Mouse (Mus musculus): ENCODE measurements around the gene Sox8.

Sox8 gene

DNA sequence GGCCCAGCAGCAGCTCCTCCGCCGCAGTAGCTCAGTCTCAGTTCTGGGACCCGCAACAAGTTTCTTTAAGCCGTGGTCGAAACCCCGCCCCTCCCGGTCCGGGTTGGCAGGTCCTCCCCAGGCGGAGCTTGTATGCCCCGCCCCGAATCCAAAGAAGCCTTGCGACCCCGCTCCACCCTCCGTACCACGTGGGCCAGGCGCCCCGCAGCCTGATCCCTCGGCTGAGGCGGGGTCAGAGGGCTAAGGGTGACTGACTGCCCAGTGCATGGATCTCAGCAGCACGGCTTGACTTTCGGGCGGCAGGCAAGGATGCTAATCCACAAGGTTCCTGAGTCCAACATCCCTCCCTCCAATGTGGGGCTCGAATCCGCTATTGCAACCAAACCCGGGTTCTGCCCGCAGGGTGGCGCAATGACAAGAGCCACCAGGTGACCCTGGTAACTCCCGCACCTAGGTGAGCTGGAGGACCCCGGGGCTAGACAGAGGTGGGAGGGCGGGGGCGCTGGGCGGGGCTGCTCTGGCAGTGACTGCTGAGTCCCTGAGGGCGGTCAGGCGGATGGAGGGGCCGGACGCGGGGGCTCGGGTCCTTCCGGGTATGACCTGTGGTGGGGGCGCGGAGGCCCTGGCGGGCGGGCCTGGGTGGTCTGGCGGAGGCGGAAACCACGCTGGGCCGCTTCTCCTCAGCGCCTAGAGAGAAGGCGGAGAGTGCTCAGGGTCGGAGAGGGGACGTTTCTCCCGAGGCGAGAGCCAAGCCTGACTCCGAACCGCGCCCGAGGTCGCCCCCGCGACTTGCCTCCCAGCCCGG lies at the start of gene Sox8:
Gene Sox8, minus strand, starts transcription at position 39 of the 805 bp plus-strand sequence.
- in situ Hi-C loops (cut with MboI, MseI): no loop called here

DNA sequence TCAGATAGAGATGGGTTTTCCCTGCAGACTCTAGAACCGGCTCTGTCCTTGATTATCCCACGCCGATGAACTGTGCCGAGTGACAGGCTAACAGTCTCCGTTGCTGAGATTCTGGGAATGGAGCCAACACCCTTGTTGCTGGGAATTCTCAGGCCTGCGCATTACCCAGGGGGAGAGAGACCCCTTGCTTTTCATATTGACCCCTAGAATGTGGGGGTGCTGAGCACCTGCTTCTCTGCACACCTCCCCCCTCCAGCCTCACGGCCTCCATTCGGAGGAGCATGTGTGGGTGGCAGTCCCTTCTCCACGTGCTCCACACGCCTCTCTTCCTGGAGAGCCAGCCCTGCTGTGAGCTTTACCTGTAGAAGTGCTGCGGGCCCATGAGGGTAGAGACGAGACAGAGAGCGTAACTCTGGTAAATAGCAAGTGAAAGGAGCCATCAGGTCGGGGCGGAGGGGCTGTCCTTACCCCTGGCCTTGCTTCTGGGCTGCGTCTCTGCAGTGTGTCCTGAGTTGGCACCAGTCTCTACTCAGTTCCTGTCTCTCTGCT lies 48.1 kb upstream of the Sox8 start:
- in situ Hi-C loops (cut with MboI, MseI): no loop called here

DNA sequence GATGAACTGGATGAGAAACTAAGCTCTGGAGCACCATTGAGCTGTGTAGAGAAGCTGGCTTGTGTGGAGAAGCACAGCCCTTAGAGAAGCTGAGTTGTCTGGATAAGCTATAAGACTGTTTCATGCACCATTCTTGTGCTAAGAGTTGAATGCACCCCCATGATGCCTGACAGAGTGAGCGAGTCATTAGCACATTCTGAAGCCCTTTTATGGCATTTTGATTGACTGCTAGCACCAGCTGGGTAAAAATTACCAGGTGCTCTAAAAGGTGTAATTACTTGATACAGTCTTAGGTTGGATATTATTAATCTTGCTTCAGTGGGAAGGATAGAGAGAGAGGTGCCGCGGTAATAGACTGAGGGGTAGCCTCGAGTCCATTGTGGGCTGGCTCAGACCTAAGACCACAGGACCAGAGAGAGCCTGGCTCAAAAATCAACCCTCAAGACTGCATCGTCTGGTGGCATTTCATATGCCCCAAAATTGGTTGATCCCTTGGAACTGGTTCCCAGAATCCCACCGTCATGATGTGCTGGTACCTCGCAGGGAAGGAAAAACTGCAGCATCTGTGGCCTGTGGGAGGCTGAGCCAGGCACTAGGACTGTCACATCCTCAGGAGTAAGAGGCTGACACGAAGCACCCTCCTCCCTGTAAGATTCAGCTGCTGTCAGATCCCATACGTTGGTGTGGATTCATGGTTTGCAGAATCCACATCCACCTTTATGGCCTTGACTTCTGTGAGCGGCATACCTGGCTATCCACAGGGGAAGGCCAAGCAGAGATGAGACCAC lies 44.4 kb upstream of the Sox8 start:
- in situ Hi-C loops (cut with MboI, MseI): no loop called here

DNA sequence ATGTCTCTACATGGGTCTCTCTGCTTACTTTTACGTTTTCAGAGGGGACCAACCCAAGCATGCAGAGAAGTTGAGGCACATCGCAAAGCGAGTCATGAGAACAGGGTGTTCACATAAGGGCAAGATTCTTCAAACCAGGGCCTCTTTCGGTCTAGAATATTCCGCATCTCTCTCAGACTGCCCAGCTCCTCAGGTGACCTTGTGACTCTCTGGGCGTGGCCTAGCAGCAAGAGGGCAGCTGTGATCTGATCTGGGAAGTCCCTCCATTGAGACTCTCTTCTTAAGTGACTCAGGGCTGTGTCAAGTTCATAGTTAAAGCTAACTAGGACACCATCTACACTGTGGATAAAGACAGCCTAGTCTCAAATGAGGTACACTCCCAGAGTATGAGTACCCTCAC lies 42.8 kb upstream of the Sox8 start:
- in situ Hi-C loops (cut with MboI, MseI): no loop called here

DNA sequence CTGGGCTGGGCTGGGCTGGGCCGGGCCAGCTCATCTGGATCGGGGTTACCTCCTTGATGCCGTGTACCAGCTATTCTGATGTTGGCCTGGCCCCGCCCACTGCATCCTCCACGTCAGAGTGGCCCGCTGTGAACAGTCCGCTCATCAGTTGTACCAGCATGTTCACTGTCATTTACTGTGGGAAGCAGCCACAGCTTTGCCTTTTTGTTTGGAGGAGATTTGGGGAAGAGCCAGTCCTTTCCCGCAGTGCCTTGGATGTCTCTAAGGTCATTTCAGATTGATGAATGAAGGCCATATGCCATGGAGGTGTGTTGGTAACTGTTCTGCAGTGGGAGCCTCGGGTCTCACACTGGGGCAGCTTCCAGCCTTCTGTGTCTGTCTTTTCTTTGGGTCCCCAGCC lies 42.1 kb upstream of the Sox8 start:
- in situ Hi-C loops (cut with MboI, MseI): no loop called here

DNA sequence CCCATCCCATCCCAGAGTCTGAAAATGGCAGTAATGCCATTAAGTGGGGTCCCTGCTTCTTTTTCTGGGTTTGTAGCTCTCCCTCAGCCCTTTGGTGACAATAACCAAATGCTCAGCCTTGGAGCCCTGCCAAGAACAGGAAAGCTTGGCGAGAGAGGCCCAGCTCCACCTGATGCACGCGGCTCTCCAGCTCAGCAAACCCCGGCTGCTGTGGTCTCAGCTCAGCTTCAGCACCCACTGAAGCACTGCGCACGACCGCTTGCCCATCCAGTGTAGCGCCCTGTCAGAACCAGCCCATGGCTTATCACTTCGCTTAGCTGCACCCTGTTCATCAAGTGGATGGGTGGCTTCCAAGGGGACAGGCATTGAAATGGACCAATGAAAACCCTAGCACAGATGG lies 39.7 kb upstream of the Sox8 start:
- in situ Hi-C loops (cut with MboI, MseI): no loop called here

DNA sequence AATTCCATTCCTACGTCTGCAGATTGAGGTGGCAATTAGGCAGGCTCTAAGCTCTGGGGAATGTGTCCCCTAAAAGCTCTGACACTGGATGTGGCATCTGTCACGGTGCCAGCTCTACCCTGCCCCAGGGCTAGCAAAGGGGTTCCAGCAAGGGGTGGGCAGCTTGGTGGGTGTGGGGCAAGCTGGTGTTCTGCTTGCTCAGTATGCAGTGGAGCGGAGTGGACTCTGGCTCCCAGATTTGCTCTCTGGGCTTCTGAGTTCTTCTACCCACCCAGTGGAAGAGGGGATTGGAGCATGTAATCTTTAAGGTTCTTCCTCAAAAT lies 39.0 kb upstream of the Sox8 start:
- in situ Hi-C loops (cut with MboI, MseI): no loop called here

DNA sequence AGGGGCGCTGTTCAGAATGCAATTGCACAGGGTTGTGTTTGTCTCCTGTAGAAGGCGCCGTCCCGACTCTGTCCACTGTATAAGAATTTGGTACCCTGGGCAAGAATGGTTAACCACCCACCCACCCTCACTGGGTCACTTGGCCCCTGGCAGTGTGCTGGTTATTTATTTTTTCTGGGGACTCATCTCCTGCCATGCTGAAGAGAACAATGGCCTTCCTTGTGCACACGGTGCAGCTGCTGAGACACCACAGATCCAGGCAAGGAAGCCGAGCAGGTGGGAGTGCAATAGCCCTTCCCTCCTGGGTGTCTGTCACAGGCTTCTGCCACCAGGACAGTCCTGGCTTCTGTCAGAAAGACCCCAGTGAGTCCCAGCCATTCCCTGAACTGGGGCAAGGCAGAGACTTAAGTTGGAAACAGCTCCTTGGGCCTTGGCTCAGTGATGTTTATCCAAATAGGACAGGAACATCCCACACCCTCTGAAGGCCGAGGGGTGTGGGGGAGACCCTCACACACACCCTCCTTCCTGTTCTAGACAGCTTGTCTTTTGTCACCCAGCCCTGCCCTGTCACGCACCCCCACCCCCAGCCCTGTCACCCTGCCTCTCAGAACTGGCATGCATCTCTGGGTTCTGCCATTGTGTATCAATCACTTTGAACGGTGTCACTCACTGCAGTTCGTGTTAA lies 38.5 kb upstream of the Sox8 start:
- in situ Hi-C loops (cut with MboI, MseI): no loop called here

DNA sequence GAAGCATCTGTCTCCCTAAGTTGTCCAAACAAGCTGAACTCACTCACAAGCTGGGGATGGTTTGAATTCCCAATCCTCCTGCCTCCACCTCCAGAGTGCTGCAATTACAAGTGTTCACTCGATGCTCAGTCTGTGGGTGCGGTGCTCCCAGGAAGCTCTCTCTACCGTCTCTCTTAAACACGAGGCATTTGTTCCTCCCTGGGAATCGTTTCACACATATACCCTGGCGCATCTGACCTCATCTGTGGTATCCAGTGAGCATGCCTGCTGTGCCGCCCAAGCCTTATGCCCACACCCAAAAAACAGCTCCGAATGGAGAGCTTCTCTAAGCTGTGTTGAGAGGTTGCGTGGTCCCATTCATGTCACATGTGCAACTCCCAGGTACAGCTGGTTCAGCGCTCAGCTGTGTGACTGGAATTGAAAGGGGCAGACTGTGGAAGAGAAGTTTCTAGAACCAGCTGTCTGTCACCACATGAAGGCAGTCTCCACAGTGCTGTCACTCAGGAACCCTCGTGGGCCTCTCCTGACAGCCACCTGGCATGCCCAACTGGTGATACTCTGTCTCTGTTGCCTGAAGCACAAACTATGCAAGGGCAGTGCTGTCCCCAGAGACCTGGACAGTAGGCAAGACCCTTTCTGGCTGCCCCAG lies 37.8 kb upstream of the Sox8 start:
- in situ Hi-C loops (cut with MboI, MseI): no loop called here

DNA sequence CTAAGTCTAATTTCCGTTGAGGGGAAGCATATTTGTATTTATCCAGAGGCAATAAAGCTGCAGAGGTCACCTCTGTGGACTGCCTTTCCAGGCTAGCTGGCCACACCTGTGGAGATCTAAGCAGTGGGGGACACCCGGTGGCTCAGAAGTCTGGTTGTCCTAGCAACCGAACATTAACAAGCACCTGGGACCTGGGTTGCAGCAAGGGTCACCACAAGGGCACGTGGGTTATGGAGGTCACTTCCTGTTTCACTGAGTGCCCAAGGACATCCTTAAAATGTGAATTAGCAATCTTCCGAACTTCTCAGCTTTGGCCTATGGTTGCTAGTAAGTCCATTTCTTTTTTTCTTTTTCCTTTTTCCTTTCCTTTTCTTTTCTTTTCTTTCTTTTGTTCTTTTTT lies 33.7 kb upstream of the Sox8 start:
- in situ Hi-C loops (cut with MboI, MseI): no loop called here

DNA sequence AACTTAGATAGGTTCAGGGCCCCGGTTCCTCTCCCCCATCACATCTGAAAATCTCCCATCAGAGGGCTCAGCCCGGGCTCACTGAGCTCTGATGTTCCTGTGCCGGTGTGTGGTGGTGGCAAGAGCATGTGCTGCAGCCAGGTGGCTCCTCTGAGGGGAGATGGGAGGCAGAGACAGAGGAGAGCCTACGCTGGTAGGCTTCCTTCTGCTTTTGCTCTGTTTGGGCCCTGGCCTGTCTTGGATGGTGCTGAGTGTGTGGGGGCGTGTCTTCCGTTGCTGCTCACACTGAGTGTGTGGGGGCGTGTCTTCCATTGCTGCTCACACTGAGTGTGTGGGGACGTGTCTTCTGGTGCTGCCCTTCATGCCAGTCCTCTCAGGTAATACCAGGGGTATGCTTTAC lies 31.9 kb upstream of the Sox8 start:
- in situ Hi-C loops (cut with MboI, MseI): no loop called here

DNA sequence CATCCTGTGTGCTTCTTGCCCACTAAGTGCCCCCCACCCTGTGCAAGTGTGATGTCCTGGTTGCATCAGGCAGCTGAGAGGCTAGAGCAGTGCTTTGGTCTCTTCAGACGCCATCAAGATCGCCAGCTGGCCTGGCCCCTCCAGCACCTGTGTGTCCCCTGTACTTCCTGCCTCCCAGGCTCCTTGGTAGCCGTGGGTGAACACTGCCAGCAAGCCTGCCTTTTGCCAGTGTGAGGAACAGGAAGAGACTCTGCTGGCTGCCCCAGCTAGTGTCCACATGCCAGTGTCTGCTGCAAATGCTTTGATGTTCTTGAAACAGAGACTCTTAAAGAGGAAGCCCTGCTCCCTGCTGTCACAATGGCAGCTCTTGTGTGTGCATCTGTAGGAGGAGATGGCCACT lies 27.1 kb upstream of the Sox8 start:
- in situ Hi-C loops (cut with MboI, MseI): loop anchor here (5.0 kb wide), 1 partner anchor 85 kb away; no protein-coding TSS in a partner anchor

DNA sequence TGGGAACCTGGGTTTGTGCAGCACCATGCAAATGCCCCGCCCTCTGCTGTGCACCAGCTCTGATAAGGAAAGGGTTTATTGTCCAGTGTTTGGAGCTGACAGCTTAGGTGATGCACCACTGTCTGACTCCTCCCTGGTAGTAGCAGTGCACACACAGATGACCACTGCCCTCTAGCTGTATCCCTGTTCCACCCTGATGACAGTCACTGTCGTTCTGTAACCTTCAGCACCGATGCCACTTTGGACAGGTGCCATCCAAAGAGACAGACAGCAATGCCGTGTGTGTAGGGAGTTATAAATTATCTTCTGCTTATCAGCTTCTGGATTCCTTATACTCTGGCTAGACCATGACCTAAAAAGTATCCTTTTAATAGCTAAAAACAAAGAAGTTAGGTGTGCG lies 25.0 kb upstream of the Sox8 start:
- in situ Hi-C loops (cut with MboI, MseI): loop anchor here (5.0 kb wide), 1 partner anchor 83 kb away; no protein-coding TSS in a partner anchor

DNA sequence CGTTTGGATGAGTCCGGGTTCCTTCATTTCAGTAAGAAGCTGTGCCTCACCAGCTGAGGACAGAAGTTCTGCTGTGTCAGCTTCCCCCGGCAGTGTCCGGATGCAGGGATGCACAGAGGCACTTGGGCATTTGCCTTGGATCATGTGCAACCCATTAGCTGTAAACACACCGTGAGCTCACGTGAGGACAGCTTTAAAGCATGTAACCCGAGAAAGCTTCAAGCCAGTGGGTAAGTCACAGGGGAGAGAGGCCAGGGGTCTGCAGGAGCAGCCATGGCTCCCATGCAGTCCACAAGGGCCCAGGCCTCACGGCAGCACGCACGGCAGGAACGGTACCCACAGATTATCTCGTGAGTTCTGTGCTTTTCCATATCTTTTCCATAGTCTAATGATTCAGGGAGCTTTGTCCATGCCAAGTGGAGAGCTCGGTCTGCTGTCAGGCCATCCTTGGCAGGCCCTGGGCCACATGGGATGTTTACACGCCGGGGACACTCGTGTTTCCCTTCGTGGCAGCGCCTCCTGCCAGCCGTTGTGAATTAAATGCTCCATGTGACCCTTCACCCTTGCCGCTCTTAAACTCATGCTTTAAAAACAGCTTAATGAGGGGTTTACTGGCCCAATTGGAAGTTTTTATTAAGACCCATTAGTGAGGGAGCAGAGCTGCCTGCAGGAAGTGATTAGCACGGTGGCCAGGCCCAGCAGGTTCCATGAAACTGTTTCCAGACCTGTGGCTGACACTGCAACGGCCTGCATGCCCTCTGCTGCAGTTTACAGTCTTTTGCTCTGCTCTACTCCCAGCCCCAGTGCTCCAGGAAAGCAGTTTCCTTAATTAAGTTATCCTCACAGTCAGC lies 23.1 kb upstream of the Sox8 start:
- in situ Hi-C loops (cut with MboI, MseI): no loop called here

DNA sequence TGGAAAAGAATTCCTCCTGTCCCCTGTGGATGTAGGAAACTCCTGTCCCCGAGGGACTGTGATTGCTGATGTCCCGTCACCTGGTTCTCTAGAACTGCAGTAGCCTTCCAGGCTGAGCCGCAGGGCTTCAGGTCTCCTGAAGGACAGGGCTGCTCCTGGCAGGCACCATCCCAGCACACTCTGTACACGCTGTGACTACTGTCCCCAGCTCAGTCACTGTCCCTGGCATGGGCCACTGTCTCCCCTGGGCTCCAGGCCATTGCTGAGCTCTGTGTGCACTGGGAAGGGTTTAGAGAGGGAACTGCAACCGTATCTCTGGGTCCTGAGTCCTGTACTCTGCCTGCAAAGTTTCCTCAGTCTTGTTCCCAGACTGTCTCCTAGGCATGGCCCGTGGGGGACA lies 21.9 kb upstream of the Sox8 start:
- in situ Hi-C loops (cut with MboI, MseI): no loop called here

DNA sequence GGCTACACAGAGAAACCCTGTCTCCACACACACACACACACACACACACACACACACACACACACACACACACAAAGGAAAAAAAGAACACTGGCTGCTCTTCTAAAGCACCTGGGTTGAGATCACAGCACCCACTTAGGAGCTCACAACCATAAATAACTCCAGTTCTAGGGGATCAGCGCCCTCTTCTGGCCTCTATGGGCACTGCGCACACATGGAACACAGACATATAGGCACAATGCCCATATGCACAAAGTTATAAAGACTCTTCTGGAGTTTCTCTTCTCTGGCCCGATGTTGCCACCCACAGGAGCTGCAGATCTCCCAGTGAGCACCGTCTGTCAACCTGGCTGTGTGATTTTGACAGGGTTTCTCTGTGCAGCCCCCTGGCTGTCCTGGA lies 20.5 kb upstream of the Sox8 start:
- in situ Hi-C loops (cut with MboI, MseI): no loop called here

DNA sequence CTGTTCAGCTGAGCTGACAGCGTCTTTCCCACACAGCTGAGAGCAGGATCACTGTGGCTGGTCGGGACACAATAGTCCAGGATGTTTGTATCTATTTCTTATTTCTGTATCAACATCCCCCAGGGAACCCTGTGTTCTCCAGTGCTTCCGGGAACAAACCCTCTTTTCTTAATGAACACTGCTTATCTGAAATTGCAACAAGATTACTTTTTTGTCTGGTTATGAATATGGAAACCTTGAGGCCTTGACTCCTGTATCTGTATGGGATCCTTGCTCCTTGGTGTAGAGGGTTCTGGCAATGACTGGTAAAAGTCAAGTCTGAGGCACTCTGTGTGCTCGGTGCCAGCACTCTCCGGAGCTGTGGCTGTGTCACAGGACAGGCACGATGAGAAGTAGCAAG lies 19.6 kb upstream of the Sox8 start:
- in situ Hi-C loops (cut with MboI, MseI): no loop called here

DNA sequence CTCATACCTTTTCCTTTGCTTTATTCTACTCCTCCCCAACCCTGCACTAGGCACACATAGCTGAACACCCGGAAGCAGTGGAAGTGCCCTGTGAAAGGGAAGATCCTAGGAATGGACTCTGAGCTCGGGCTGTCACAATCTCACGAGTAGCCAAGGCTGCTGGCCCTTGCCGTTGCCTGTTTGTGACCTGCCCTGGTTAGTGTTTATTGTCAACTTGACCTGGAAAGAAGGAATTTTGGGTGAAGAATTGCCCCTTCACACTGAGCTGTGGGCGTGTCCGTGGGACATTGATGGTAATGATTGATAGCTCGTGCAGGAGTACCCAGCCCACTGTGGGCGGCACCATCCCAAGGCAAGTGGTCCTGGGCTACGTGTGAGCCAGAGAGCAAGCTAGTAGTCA lies 14.2 kb upstream of the Sox8 start:
- in situ Hi-C loops (cut with MboI, MseI): no loop called here

DNA sequence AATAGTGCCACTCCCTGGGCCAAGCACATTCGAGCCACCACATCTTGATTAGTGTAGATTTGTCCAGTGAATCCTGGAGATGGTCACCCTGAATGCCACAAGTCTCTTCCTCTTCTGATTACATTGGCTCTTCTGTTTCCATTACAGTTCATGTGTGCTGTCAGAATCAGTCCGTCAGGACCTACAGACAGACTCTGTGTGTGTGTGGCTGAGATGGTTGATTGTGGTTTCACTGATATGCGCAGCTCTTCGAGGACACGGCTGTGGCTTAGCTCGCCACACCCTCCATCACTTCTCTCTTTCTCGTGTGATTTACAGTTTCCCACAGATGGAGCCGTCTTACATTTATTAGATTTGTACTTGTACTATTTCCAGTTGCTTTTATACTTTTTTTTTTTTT lies 13.4 kb upstream of the Sox8 start:
- in situ Hi-C loops (cut with MboI, MseI): no loop called here

DNA sequence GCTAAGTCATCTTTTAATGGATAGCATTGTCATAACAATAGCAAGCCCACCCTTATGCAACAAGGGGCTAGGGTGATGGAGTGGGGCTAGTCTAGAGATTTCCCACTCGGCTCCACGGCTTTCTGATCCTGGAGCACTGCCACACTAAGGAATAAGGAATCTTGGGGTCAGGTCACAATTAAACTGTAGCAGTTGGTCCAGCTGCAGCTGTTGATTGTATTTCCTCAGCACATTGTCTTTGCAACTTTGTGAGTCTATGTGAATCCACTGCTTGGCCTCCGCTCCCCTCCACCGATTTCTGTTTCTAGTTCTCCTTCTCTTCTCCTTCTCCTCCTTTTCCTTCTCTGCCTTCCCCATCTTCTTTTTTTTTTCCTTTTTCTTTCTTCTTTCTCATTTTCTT lies 12.6 kb upstream of the Sox8 start:
- in situ Hi-C loops (cut with MboI, MseI): no loop called here

DNA sequence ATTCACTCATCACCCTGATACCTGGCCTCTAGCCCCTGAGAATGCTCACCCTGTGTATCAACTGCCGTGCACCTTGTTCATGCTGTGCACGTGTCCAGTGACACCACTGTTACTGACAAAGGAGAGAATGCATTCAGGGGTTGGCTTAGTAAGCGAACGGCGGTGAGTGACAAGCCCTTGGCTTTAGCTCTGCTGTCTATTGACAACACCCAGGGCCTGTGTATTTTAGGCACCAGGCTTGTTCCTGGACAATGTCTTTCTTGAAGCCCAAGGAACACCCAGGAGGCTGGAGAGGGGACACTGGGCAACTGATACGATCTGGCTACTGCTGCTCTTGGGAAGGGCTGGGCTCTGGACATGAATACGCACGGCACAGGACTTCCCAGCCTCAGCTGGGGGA lies 11.6 kb upstream of the Sox8 start:
- in situ Hi-C loops (cut with MboI, MseI): no loop called here

All from T-helper 1 cell (primary cell).